Mouse (Mus musculus) CH12.LX (cell line): ENCODE measurements around the gene Ap2a1.

Source experiments
- CTCF ChIP-seq, 2 experiments: IDR thresholded peaks in 1 of 2; conservative IDR thresholded peaks in 1 of 2; 2 replicates each; pipeline ENCODE4 v1.5.1; 2011 to 2012; ENCODE audit warnings: low read depth in 2 of 2, low read length in 2 of 2, improper control_type of control experiment in 1 of 2, inconsistent platforms in 1 of 2, mild to moderate bottlenecking in 1 of 2, moderate library complexity in 1 of 2
- EP300 ChIP-seq: IDR thresholded peaks from 2 replicates; pipeline ENCODE4 v1.6.1; 2011; ENCODE audit warnings: low read length, improper control_type of control experiment
- MAFK ChIP-seq: IDR thresholded peaks from 2 replicates; pipeline ENCODE4 v1.6.1; 2011; ENCODE audit warnings: low read length, improper control_type of control experiment; ENCODE audit not compliant: insufficient replicate concordance
- POLR2A ChIP-seq: IDR thresholded peaks from 2 replicates; pipeline ENCODE4 v1.6.1; 2011; ENCODE audit warnings: low read depth, mild to moderate bottlenecking, improper control_type of control experiment, low read length
- POLR2AphosphoS2 ChIP-seq: IDR thresholded peaks from 2 replicates; pipeline ENCODE4 v1.6.1; 2011; ENCODE audit warnings: low read depth, low read length, improper control_type of control experiment
- USF1 ChIP-seq: IDR thresholded peaks from 2 replicates; pipeline ENCODE4 v1.6.1; 2014; ENCODE audit warnings: low read depth, mild to moderate bottlenecking, inconsistent platforms, low read length, improper control_type of control experiment
- ZMIZ1 ChIP-seq: IDR thresholded peaks from 2 replicates; pipeline ENCODE4 v1.6.1; 2012; ENCODE audit warnings: low read depth, mild to moderate bottlenecking, inconsistent platforms, low read length, improper control_type of control experiment

GRCm38 (mm10) chr7:44851625-44852234 is 77.6 kb downstream of the Ap2a1 start:
- TF ChIP-seq POLR2A (no peak), CTCF (conservative IDR thresholded peaks at IDR 0.05 in 1 of 2, IDR thresholded peaks at IDR 0.05 in 1 of 2; ENCODE audit: low read depth in 2 of 2, low read length in 2 of 2) (no peak), MAFK (no peak), USF1 (no peak), EP300 (no peak), ZMIZ1 (no peak), POLR2AphosphoS2 (no peak)
